ENCODE assay signal across 8 mouse cellular contexts in genomic region chrX:159414130-159414828, GRCm38 (mm10). TPM values are rescaled to one million over a fixed set of nuclear protein-coding genes. Genes with fewer than 3 reads are reported as not detected.
DNase-seq lines count a peak whose midpoint lies in the region; ATAC-seq lines count a peak whose summit lies in the region.

Gene Map7d2 (plus strand): TSS chrX:159414572.

- H3K9ac ChIP-seq in stomach, embryonic 15.5 days, result no peak within 1 kb of the TSS

- peaks cover 45% of the 10 kb centered on the region for H3K27me3 ChIP-seq in megakaryocyte, embryonic 14.5 days (replicated peaks)
- H3K27me3 ChIP-seq in midbrain, embryonic 10.5 days (ENCODE audit: low read depth, poor library complexity, severe bottlenecking), result peaks cover 49% of the 10 kb centered on the region
- H3K27me3 ChIP-seq in stomach, embryonic 15.5 days (replicated peaks), result peaks cover 27% of the 10 kb centered on the region

- H3K4me1 ChIP-seq in megakaryocyte, embryonic 14.5 days, result peaks cover 15% of the 10 kb centered on the region
- peaks cover 5% of the 10 kb centered on the region; the same call in 1 of the 2 replicates for H3K4me1 ChIP-seq in midbrain, embryonic 10.5 days
- H3K4me1 ChIP-seq in stomach, embryonic 15.5 days, result no peaks in the 10 kb centered on the region

- H3K27ac ChIP-seq in midbrain, embryonic 10.5 days (replicated peaks), result peak within 1 kb of the TSS; percentile 68
- H3K27ac ChIP-seq in stomach, embryonic 15.5 days, result no peak within 1 kb of the TSS

- ATAC-seq in megakaryocyte, adult 5-6 weeks (ENCODE audit: poor library complexity, severe bottlenecking), result no peak
- ATAC-seq in stomach, embryonic 15.5 days (ENCODE audit: insufficient read depth, low FRiP score, low read depth), result peak; percentile 60; the same call in 1 of the 2 replicates

- 25% methylated on average over 76 of the region's 83 CpGs for WGBS in midbrain, embryonic 10.5 days
- WGBS in stomach, embryonic 15.5 days, result 27% methylated on average over 37 of the region's 83 CpGs

- peak; percentile 71 to 78 for DNase-seq in cerebellum, postnatal 10 days
- DNase-seq in frontal cortex, postnatal 36 days (ENCODE audit: low spot score in 2 of 2), result peak; percentile 45 to 55
- peak; percentile 27 for DNase-seq in left cerebral cortex, adult 11 months (ENCODE audit: low spot score)
- peak; percentile 55 for DNase-seq in midbrain, embryonic 10.5 days (ENCODE audit: low spot score)
- DNase-seq in spleen, postnatal 36 days (ENCODE audit: low spot score in 2 of 2), result no peak

- peak within 1 kb of the TSS; percentile 96 for H3K4me2 ChIP-seq in stomach, embryonic 15.5 days

- H3K9me3 ChIP-seq in megakaryocyte, embryonic 14.5 days, result peaks cover 12% of the 10 kb centered on the region
- H3K9me3 ChIP-seq in midbrain, embryonic 10.5 days (replicated peaks), result 0 out of 2 replicates have a peak, but pooled peaks cover 5% of the 10 kb centered on the region
- H3K9me3 ChIP-seq in stomach, embryonic 15.5 days, result no peaks in the 10 kb centered on the region

- H3K4me3 ChIP-seq in megakaryocyte, embryonic 14.5 days (replicated peaks), result peak within 1 kb of the TSS; percentile 89
- peak within 1 kb of the TSS; percentile 72 for H3K4me3 ChIP-seq in midbrain, embryonic 10.5 days
- H3K4me3 ChIP-seq in stomach, embryonic 15.5 days (replicated peaks), result peak within 1 kb of the TSS; percentile 50

- H3K36me3 ChIP-seq in megakaryocyte, embryonic 14.5 days (replicated peaks; ENCODE audit: low read length), result no peaks in the 10 kb centered on the region
- H3K36me3 ChIP-seq in midbrain, embryonic 10.5 days, result no peaks in the 10 kb centered on the region
- no peaks in the 10 kb centered on the region for H3K36me3 ChIP-seq in stomach, embryonic 15.5 days

RNA-seq across cellular contexts. Expression of gene Map7d2, which starts in this region (rescaled TPM):
- polyA plus RNA-seq in megakaryocyte, embryonic 14.5 days (2012; ENCODE audit: insufficient read depth, low replicate concordance), result not detected in 2 replicates
- not detected in 2 replicates for total RNA-seq in megakaryocyte, adult 5-6 weeks (2015)
- total RNA-seq in megakaryocyte, adult 5-6 weeks (2017), result not detected in 2 replicates
- polyA plus RNA-seq in midbrain, embryonic 10.5 days (2016; fragmentation: Nextera tagmentation; extraction: Ambion mirVana), result 11.4 and 14.8 TPM in 2 replicates
- polyA plus RNA-seq in stomach, embryonic 15.5 days (2015; fragmentation: Nextera tagmentation; extraction: Ambion mirVana), result 1.8 and 2.0 TPM in 2 replicates

Comparison
In these comparisons a context has a peak if more than half of its experiments do, and no peak if none do; other contexts are left out.
1. DNase-seq: peak in cerebellum, postnatal 10 days (2 of 2), frontal cortex, postnatal 36 days (2 of 2), left cerebral cortex, adult 11 months (single experiment) and midbrain, embryonic 10.5 days (single experiment); none in spleen, postnatal 36 days (0 of 2).
2. Peak in every context shown above with its lines, with median percentiles within 50 percentile points of each other: H3K4me3 ChIP-seq.